Mouse (Mus musculus) limb, embryonic 12.5 days (tissue): ENCODE results near the gene Cdc26. TPM values are rescaled to one million over a fixed set of nuclear protein-coding genes. Genes with fewer than 3 reads are reported as not detected.

Source experiments
- ATAC-seq: fragments of 200-750 bp; cut with Nextera tagmentation; 2 replicates; pipeline ENCODE4 v1.8.0; 2017; ENCODE audit warnings: low read depth, moderate TSS enrichment; ENCODE audit not compliant: insufficient number of reproducible peaks, insufficient read depth, low FRiP score, low TSS enrichment
- H3K27ac ChIP-seq: fragments of 300-500 bp; sonication (generic); 2 replicates; pipeline ENCODE4 v1.5.1; 2016; ENCODE audit warnings: mild to moderate bottlenecking, moderate library complexity
- H3K27me3 ChIP-seq: fragments of 300-500 bp; sonication (generic); 2 replicates; pipeline ENCODE4 v1.6.1; 2016; ENCODE audit warnings: mild to moderate bottlenecking, moderate library complexity
- H3K36me3 ChIP-seq: fragments of 300-500 bp; sonication (generic); 2 replicates; pipeline ENCODE4 v1.6.1; 2016; ENCODE audit warnings: mild to moderate bottlenecking, moderate library complexity
- H3K4me1 ChIP-seq: fragments of 300-500 bp; sonication (generic); replicated peaks from 2 replicates; pipeline ENCODE4 v1.6.1; 2016
- H3K4me2 ChIP-seq: fragments of 300-500 bp; sonication (generic); 2 replicates; pipeline ENCODE4 v1.6.1; 2016; ENCODE audit warnings: mild to moderate bottlenecking, moderate library complexity
- H3K4me3 ChIP-seq: fragments of 300-500 bp; sonication (generic); replicated peaks from 2 replicates; pipeline ENCODE4 v1.5.1; 2016; ENCODE audit warnings: mild to moderate bottlenecking
- H3K9ac ChIP-seq: fragments of 300-500 bp; sonication (generic); replicated peaks from 2 replicates; pipeline ENCODE4 v1.6.1; 2016; ENCODE audit warnings: mild to moderate bottlenecking, moderate library complexity
- H3K9me3 ChIP-seq: fragments of 300-500 bp; sonication (generic); 2 replicates; pipeline ENCODE4 v1.6.1; 2016; ENCODE audit warnings: mild to moderate bottlenecking, moderate library complexity
- WGBS: fragments of 180-500 bp; shearing (Covaris S2); methylation state at CpG from one replicate; pipeline ENCODE4 v1.1.7; 2016; 5-methylcytosine and 5-hydroxymethylcytosine counted together
- polyA plus RNA-seq: library from polyadenylated mRNA; unstranded; fragments of >200 nt; fragmentation: Nextera tagmentation; extraction: Ambion mirVana; gene quantifications from 2 replicates; pipeline ENCODE4 v1.2.1, GENCODE M21; 2016

Gene Cdc26
- 208 and 226 TPM in 2 replicates for polyA plus RNA-seq

DNA sequence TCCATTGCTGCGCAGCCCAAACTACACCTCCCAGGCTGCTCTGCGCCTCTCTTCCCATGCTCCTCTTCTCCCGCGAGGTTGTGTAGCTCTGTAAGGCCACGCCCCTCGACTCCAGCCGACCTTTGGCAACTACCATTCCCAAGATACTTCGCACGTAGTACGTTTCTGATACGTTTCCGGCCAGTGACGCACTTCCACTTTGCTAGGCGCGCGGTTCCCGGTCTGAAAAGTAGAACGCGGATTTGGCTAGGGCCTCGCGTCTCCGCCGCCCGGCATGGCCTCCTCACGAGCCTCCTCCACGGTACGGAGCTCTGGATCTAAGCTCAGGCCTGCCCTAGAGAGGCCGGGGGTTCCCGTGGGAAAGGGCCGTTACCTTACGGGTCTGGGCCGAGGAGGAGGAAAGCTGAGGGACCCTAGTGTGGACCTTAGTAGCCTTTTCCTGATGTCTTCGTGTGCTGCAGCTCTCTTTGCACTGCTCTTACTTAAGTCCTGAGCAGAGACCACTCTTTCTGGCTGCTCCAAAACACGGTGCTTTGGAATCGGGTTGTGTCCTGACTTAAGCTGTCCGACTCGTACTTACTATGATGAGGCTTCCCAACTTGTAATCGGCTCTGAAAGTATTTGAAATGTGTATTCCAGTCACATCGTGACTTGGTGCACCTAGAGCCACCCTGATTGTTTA, at the start of gene Cdc26, which contains the start of gene Prpf4:
Cdc26 (minus strand) TSS at position 42 of the 682 bp plus-strand sequence.
Prpf4 (plus strand) TSS at position 197 of the 682 bp plus-strand sequence.
- Histone ChIP-seq H3K4me3 (peak within 1 kb of the TSS; percentile 72), H3K27ac (peak within 1 kb of the TSS; percentile 85), H3K27me3 (no peaks in the 10 kb centered on the region), H3K9me3 (no peaks in the 10 kb centered on the region), H3K4me1 (peaks cover 24% of the 10 kb centered on the region), H3K36me3 (peaks cover 40% of the 10 kb centered on the region), H3K9ac (peak within 1 kb of the TSS; percentile 83), H3K4me2 (peak within 1 kb of the TSS; percentile 81)
- WGBS = under 1% methylated on average over 39 of the region's 39 CpGs
- ATAC-seq = peak; percentile 99

DNA sequence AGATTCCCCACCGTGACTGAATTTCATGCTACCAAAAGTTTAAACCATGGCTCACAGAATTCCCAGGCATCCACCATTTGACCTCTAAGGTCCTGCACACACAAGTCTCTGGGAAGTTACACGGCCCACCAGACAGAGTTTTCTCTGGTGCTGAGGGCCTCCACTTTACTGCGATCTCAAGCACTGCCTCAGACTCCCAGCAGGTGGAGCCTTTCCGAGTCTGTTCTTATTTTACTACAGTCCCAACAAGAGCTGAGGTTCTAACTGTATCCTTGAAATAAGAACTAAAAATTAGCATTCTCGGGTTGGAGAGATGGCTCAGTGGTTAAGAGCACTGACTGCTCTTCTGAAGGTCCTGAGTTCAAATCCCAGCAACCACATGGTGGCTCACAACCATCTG, 46.6 kb upstream of the Cdc26 start:
- 56% methylated on average over 5 of the region's 5 CpGs for WGBS

DNA sequence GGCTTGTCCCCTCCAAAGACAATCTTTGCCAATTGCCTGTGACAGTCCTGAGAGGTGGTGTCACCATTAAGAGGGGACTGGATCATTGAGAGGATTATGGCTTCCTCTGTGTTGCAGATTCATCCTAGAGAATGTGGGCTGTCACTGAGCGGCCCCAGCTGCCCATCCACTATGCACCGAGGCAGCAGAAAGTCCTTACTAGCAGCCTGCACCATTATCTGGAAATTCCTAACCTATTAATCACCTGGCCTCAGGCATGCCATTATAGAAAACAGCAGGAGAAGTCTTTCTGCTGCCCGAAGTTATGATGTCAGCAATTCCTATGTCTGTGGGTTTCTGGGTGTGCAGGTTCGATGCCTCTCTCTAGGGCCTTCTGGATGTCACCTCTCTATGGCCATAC, 32.5 kb upstream of the Cdc26 start:
- H3K9ac ChIP-seq = no peak overlapping the region
- no peak for ATAC-seq
- no peaks in the 10 kb centered on the region for H3K36me3 ChIP-seq
- H3K27ac ChIP-seq = no peak overlapping the region
- 68% methylated on average over 4 of the region's 4 CpGs for WGBS
- no peak overlapping the region for H3K4me2 ChIP-seq
- H3K4me3 ChIP-seq = no peak overlapping the region
- H3K9me3 ChIP-seq = no peaks in the 10 kb centered on the region
- no peaks in the 10 kb centered on the region for H3K4me1 ChIP-seq
- no peaks in the 10 kb centered on the region for H3K27me3 ChIP-seq

More for the DNA sequence above, 46.6 kb upstream of the Cdc26 start:
- 0 out of 2 replicates have a peak, but pooled peaks cover 6% of the 10 kb centered on the region for H3K36me3 ChIP-seq
- H3K4me3 ChIP-seq = no peak overlapping the region
- ATAC-seq = no peak
- H3K4me1 ChIP-seq = no peaks in the 10 kb centered on the region
- H3K27me3 ChIP-seq = no peaks in the 10 kb centered on the region
- no peak overlapping the region for H3K9ac ChIP-seq
- no peaks in the 10 kb centered on the region for H3K9me3 ChIP-seq
- H3K4me2 ChIP-seq = no peak overlapping the region
- no peak overlapping the region for H3K27ac ChIP-seq

DNA sequence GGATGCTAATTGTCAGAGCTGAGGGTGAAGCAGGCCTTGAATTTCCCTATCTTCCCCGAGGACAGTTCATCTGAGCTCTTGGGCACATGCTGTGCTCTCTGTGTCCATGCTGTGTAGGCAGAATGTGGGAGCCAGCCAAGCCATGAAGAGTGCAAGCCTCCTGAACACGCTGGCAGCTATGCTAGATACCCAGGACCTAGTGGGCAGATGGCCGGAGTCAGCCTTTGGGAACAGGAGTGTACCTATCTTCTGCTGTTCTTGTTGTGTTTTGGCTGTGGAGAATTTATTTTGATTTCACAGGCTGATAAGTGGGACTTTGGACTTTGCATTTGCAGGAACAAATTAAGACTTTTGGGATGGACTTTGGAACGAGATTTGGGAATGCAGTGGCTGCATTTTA, 32.1 kb upstream of the Cdc26 start:
- Histone ChIP-seq H3K27me3 (no peaks in the 10 kb centered on the region), H3K27ac (no peak overlapping the region), H3K4me2 (no peak overlapping the region), H3K9ac (no peak overlapping the region), H3K36me3 (no peaks in the 10 kb centered on the region), H3K4me1 (no peaks in the 10 kb centered on the region), H3K9me3 (no peaks in the 10 kb centered on the region), H3K4me3 (no peak overlapping the region)
- no peak for ATAC-seq
- WGBS = 71% methylated on average over 4 of the region's 4 CpGs

DNA sequence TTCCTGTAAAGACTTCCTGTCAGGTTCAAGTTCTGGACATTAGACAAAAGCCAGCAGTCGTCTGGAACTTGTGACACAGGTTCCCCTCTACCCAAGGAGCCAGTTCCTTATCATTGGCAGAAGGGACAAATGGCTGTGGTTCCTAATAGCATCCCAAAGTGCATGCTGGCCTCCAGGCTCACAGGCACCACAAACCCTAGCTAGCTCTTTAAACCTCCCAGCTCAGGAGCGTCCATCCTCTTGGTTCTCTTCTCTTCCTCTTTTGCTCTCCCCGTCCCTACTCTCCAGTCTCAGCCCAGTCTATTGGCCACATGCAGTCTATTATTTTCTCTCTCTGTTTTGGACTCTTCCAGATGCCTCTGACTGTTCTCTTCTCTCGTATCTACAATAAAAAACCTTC, 31.4 kb upstream of the Cdc26 start:
- Histone ChIP-seq H3K27ac (no peak overlapping the region), H3K4me3 (no peak overlapping the region), H3K27me3 (no peaks in the 10 kb centered on the region), H3K9me3 (no peaks in the 10 kb centered on the region), H3K36me3 (no peaks in the 10 kb centered on the region), H3K4me1 (no peaks in the 10 kb centered on the region), H3K4me2 (no peak overlapping the region), H3K9ac (no peak overlapping the region)
- no peak for ATAC-seq
- WGBS = 64% methylated on average over 4 of the region's 4 CpGs

DNA sequence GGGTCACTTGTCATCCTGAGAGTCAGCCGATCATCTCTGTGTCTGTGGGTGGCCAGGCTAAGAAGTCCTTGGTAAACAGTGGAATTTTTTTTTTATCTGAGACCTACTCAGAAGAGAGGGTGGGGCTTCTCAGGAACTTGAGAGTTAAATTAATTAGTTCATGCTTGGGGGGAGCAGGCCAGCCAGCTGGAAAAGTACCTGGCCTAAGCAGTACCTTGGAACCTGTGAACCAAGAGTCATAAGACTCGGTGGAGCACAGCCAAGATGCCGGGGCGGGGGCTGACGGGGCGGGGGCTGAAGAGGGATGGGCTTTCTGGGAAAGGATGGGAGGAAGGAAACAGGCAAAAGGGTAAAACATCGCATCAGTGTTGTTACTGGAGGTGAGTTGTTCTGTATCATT, 29.4 kb upstream of the Cdc26 start:
- no peaks in the 10 kb centered on the region for H3K27me3 ChIP-seq
- H3K27ac ChIP-seq = no peak overlapping the region
- WGBS = 88% methylated on average over 7 of the region's 7 CpGs
- ATAC-seq = no peak
- no peaks in the 10 kb centered on the region for H3K36me3 ChIP-seq
- H3K9me3 ChIP-seq = no peaks in the 10 kb centered on the region
- no peak overlapping the region for H3K9ac ChIP-seq
- H3K4me1 ChIP-seq = no peaks in the 10 kb centered on the region
- no peak overlapping the region for H3K4me2 ChIP-seq
- H3K4me3 ChIP-seq = no peak overlapping the region

DNA sequence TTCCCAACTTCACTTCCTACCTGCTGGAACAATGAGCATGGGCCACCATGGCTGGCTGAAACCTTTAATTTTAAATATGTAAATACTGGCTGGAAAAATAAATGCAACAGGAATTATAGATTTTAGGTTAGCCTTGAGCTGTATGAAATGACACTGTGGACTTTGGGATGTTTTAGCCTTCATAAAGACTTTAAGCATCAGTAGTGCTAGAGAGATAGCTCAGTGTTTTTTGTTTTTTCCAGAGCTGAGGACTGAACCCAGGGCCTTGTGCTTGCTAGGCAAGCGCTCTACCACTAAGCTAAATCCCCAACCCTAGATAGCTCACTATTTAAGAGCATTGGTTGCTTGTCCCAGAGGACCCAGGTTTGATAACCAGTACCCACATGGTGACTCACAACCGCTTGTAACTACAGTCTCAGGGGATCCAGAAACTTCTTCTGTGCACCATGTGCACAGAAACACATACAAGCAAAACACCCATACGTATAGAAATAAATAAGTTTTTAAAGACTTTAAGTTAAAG, 28.9 kb upstream of the Cdc26 start:
- no peak overlapping the region for H3K4me2 ChIP-seq
- H3K36me3 ChIP-seq = no peaks in the 10 kb centered on the region
- no peaks in the 10 kb centered on the region for H3K27me3 ChIP-seq
- H3K27ac ChIP-seq = no peak overlapping the region
- WGBS = 87% methylated on average over 3 of the region's 3 CpGs
- no peaks in the 10 kb centered on the region for H3K4me1 ChIP-seq
- H3K9ac ChIP-seq = no peak overlapping the region
- ATAC-seq = no peak
- no peaks in the 10 kb centered on the region for H3K9me3 ChIP-seq
- no peak overlapping the region for H3K4me3 ChIP-seq

DNA sequence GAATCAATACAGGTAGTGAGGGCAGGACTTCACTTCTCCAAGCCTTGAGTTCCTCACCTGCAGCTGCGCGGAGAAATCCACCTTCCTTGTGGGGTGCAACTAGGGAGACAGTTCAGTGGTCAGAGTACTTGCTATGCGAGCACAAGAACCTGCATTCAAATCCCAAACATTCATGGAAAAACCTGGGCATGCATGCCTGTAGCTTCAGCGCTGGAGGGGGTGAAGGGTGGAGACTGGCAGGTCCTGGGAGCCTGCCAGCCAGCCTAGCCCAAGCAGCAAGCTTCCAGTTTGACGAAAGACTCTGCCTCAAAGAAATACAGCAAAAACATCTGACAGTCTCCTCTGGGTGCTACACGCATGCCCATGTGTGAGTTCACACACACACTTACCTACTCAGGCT, 26.6 kb upstream of the Cdc26 start, which contains the start of gene Rnf183:
Rnf183 (minus strand) TSS at position 172 of the 400 bp plus-strand sequence.
- Histone ChIP-seq H3K4me2 (no peak within 1 kb of the TSS), H3K9me3 (no peaks in the 10 kb centered on the region), H3K4me3 (no peak within 1 kb of the TSS), H3K4me1 (no peaks in the 10 kb centered on the region), H3K27me3 (no peaks in the 10 kb centered on the region), H3K9ac (no peak within 1 kb of the TSS), H3K36me3 (no peaks in the 10 kb centered on the region), H3K27ac (no peak within 1 kb of the TSS)
- WGBS = 82% methylated on average over 6 of the region's 6 CpGs
- no peak for ATAC-seq

DNA sequence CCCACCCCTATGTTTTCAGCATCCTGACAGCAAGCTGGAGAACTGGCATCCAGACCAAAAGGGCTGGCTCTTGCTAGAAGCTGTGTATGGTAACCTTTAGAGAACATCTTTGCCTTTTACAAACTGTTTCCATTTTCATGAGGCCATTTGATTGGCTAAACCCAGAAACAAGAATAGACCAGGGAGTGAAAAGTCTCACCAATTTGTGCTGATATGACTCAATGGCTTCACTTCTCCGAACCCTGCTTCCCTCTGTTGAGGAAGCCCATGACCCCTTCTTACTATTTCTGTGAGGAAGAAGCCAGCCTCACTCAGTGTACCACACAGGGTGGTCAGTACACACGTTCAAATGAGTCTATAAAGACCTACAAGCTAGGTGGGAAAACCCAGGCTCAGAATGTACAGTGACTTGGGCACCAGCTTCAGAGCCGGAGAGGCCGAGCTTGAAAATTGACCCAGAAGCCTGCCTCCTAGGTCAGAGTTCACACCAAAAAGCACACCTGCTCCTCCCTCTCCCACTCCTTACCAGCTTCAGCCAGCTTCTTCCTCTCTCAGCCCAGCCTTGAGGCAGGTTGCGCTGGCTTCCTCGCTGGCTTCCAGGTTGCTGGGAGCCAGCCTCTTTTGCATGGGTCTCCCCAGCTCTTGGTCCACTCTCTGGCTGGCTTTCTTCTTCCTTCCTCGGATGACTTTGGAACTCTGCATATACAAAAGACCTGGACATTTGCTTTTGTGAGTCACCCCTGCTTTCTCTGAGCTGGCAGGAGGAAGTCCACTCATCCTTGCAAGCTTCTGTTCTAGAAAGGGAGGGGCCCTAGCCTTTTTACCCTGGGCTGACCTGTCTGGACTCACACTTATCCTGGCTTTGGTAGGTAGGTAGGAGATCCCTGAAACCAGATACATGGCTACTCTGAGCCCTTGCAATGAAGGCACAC, 25.8 kb upstream of the Cdc26 start:
- Histone ChIP-seq H3K27ac (no peak overlapping the region), H3K4me1 (no peaks in the 10 kb centered on the region), H3K9me3 (no peaks in the 10 kb centered on the region), H3K27me3 (no peaks in the 10 kb centered on the region), H3K36me3 (no peaks in the 10 kb centered on the region), H3K9ac (no peak overlapping the region), H3K4me3 (no peak overlapping the region), H3K4me2 (no peak overlapping the region)
- WGBS = 77% methylated on average over 7 of the region's 7 CpGs
- no peak for ATAC-seq

DNA sequence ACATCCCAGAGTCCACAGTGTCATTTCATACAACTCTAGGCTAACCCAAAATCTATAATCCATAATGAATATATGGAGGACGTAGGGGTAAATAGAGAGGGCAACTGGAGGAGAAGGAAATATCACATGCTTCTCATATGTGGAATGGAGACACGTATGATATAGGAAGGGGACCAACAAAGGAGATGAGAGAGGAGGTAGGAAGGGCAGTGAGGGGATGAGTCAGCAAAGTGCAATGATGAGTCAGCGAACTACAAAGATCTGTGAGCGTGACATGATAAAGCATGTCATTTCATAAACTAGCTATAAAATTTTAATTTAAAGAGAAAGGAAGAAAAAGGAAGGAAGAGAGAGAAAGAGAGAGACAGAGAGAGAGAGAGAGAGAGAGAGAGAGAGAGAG, 23.1 kb upstream of the Cdc26 start:
- no peak overlapping the region for H3K4me2 ChIP-seq

DNA sequence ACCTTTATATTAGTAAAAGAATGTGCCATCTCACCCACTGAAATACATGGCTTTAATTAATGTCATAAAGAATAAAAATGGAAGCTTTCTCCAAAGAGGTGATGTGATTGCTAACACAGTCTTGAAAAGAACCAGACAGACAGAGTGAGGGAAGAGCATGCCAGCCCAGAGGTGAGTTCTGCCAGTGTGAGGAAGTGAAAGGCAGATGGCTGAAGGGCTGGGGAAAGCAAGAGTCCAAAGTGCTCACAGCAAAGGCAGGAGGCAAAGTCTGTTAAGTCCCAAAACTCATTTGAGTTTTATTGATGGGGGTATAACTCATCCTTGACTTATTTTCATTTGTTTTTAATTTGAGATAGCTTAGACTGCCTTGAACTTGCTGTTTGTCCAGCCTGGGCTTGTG, 22.2 kb upstream of the Cdc26 start:
- no peak overlapping the region for H3K9ac ChIP-seq
- peaks cover 2% of the 10 kb centered on the region for H3K36me3 ChIP-seq
- H3K27ac ChIP-seq = no peak overlapping the region
- H3K4me3 ChIP-seq = no peak overlapping the region
- no peaks in the 10 kb centered on the region for H3K4me1 ChIP-seq
- no peak overlapping the region for H3K4me2 ChIP-seq
- H3K27me3 ChIP-seq = no peaks in the 10 kb centered on the region
- no peak for ATAC-seq
- H3K9me3 ChIP-seq = no peaks in the 10 kb centered on the region

More for the DNA sequence above, 23.1 kb upstream of the Cdc26 start:
- Histone ChIP-seq H3K9ac (no peak overlapping the region), H3K4me1 (no peaks in the 10 kb centered on the region), H3K4me3 (no peak overlapping the region), H3K27ac (no peak overlapping the region), H3K9me3 (no peaks in the 10 kb centered on the region), H3K27me3 (no peaks in the 10 kb centered on the region), H3K36me3 (no peaks in the 10 kb centered on the region)
- 74% methylated on average over 4 of the region's 4 CpGs for WGBS
- ATAC-seq = no peak
